In genomic region chr6:60994114-60994513, GRCm38 (mm10) we compare ENCODE assay signal across 11 mouse cellular contexts.
DNase-seq lines count a peak whose midpoint lies in the region; ATAC-seq and TF ChIP-seq lines count a peak whose summit lies in the region.
"Had no signal": no experiment of that assay in that cellular context is flagged by ENCODE, and none has a peak within 500 bp of the region (broad histone marks: within the 10 kb centered on the region; RNA-seq: fewer than 3 reads in every experiment).

No protein-coding gene starts in this region.

- no peaks in the 10 kb centered on the region for H3K4me1 ChIP-seq in kidney, embryonic 14.5 days (ENCODE audit: control insufficient read depth, insufficient read depth, low read length)
- H3K4me1 ChIP-seq in intestine, embryonic 15.5 days (replicated peaks) = no peaks in the 10 kb centered on the region
- H3K4me1 ChIP-seq in stomach, postnatal 0 days (replicated peaks; ENCODE audit: control insufficient read depth, insufficient read depth) = no peaks in the 10 kb centered on the region

- no peak overlapping the region for H3K4me3 ChIP-seq in kidney, embryonic 14.5 days (ENCODE audit: low read length)
- H3K4me3 ChIP-seq in intestine, embryonic 15.5 days (replicated peaks) = no peak overlapping the region
- H3K4me3 ChIP-seq in stomach, postnatal 0 days (ENCODE audit: low read depth, low read length) = no peak overlapping the region
- H3K4me3 ChIP-seq: erythroblast, embryonic 14.5 days had no signal

- no peak for ATAC-seq in kidney, embryonic 14.5 days (ENCODE audit: low FRiP score, low TSS enrichment)
- ATAC-seq in intestine, embryonic 15.5 days = peak; percentile 70
- ATAC-seq in stomach, postnatal 0 days (ENCODE audit: low FRiP score, low TSS enrichment) = peak; percentile 71; the same call in 1 of the 2 replicates

- no peaks in the 10 kb centered on the region for H3K27me3 ChIP-seq in kidney, embryonic 14.5 days (ENCODE audit: control insufficient read depth, insufficient read depth, low read length)
- H3K27me3 ChIP-seq in intestine, embryonic 15.5 days (replicated peaks) = no peaks in the 10 kb centered on the region
- no peaks in the 10 kb centered on the region for H3K27me3 ChIP-seq in stomach, postnatal 0 days (ENCODE audit: control insufficient read depth, insufficient read depth, low read length)

- no peak for TF ChIP-seq CTCF in stomach, postnatal 0 days (IDR thresholded peaks at IDR 0.05; ENCODE audit: low read depth)

- H3K9ac ChIP-seq in kidney, embryonic 14.5 days (ENCODE audit: low read depth, low read length) = no peak overlapping the region
- no peak overlapping the region for H3K9ac ChIP-seq in intestine, embryonic 15.5 days
- H3K9ac ChIP-seq in stomach, postnatal 0 days (ENCODE audit: low read length) = no peak overlapping the region

- H3K27ac ChIP-seq in kidney, embryonic 14.5 days (ENCODE audit: low read depth, low read length) = no peak overlapping the region
- no peak overlapping the region for H3K27ac ChIP-seq in intestine, embryonic 15.5 days
- no peak overlapping the region for H3K27ac ChIP-seq in stomach, postnatal 0 days (replicated peaks)

- no peak for TF ChIP-seq EP300 in stomach, postnatal 0 days (optimal IDR thresholded peaks at IDR 0.05)

- H3K36me3 ChIP-seq in kidney, embryonic 14.5 days (ENCODE audit: control insufficient read depth, insufficient read depth, low read length) = no peaks in the 10 kb centered on the region
- H3K36me3 ChIP-seq in intestine, embryonic 15.5 days = no peaks in the 10 kb centered on the region
- no peaks in the 10 kb centered on the region for H3K36me3 ChIP-seq in stomach, postnatal 0 days (ENCODE audit: control insufficient read depth, insufficient read depth, low read length)

- 29% methylated on average over 6 of the region's 6 CpGs for WGBS in kidney, embryonic 14.5 days
- WGBS in intestine, embryonic 15.5 days = 32% methylated on average over 6 of the region's 6 CpGs
- 29% methylated on average over 6 of the region's 6 CpGs for WGBS in stomach, postnatal 0 days

- H3K9me3 ChIP-seq in kidney, embryonic 14.5 days (ENCODE audit: control insufficient read depth, low read length) = no peaks in the 10 kb centered on the region
- no peaks in the 10 kb centered on the region for H3K9me3 ChIP-seq in intestine, embryonic 15.5 days
- H3K9me3 ChIP-seq in stomach, postnatal 0 days (ENCODE audit: control insufficient read depth, low read length) = no peaks in the 10 kb centered on the region

- DNase-seq in kidney, adult 11 months = peak; percentile 77
- peak; percentile 38 to 58 for DNase-seq in kidney, postnatal 36 days
- DNase-seq in stomach, postnatal 0 days (ENCODE audit: low spot score) = peak; percentile 28
- DNase-seq in adrenal gland, adult 18-20 months (ENCODE audit: low spot score in 2 of 2) = no peak
- DNase-seq in adrenal gland, postnatal 4 days (ENCODE audit: low spot score in 2 of 2) = no peak
- DNase-seq: cerebellum, postnatal 10 days; heart, adult 18-20 months; liver had no signal

- no peak overlapping the region for H3K4me2 ChIP-seq in kidney, embryonic 14.5 days (replicated peaks; ENCODE audit: low read depth, low read length)
- H3K4me2 ChIP-seq in intestine, embryonic 15.5 days (replicated peaks) = peak overlapping the region; percentile 4; the same call in 1 of the 2 replicates
- H3K4me2 ChIP-seq in stomach, postnatal 0 days (replicated peaks; ENCODE audit: low read depth) = peak overlapping the region; percentile 1; the same call in 1 of the 2 replicates

Comparison
In these comparisons a context has a peak if more than half of its experiments do, and no peak if none do; other contexts are left out.
1. DNase-seq: peak in kidney, adult 11 months (single experiment), kidney, postnatal 36 days (2 of 2) and stomach, postnatal 0 days (single experiment); none in adrenal gland, adult 18-20 months (0 of 2) and adrenal gland, postnatal 4 days (0 of 2).